Mouse (Mus musculus) limb, embryonic 14.5 days (tissue): ENCODE data around the gene Hoxd3. TPM values are rescaled to one million over a fixed set of nuclear protein-coding genes. Genes with fewer than 3 reads are reported as not detected.

Experiments used
- ATAC-seq: fragments of 200-750 bp; cut with Nextera tagmentation; 2 replicates; pipeline ENCODE4 v1.8.0; 2017; ENCODE audit warnings: low read depth, moderate number of reproducible peaks, moderate TSS enrichment; ENCODE audit not compliant: low FRiP score
- DNase-seq: peaks from one replicate; pipeline ENCODE4 v3.0.0-alpha.2; 2015; ENCODE audit warnings: low spot score
- H3K27ac ChIP-seq: fragments of 300-500 bp; sonication (generic); replicated peaks from 2 replicates; pipeline ENCODE4 v1.5.1; 2014; ENCODE audit warnings: low read depth, mild to moderate bottlenecking, low read length, moderate library complexity, mixed read lengths
- H3K27me3 ChIP-seq: fragments of 300-500 bp; sonication (generic); 2 replicates; pipeline ENCODE4 v1.6.1; 2014; ENCODE audit warnings: low read length, mixed read lengths; ENCODE audit not compliant: control insufficient read depth, insufficient read depth
- H3K36me3 ChIP-seq: fragments of 300-500 bp; sonication (generic); 2 replicates; pipeline ENCODE4 v1.6.1; 2014; ENCODE audit warnings: mild to moderate bottlenecking, low read length, moderate library complexity, mixed read lengths; ENCODE audit not compliant: control insufficient read depth, insufficient read depth
- H3K4me1 ChIP-seq: fragments of 300-500 bp; sonication (generic); 2 replicates; pipeline ENCODE4 v1.6.1; 2014; ENCODE audit warnings: antibody characterized with exemption, low read length, mixed read lengths; ENCODE audit not compliant: control insufficient read depth, insufficient read depth
- H3K4me2 ChIP-seq: fragments of 300-500 bp; sonication (generic); replicated peaks from 2 replicates; pipeline ENCODE4 v1.6.1; 2014; ENCODE audit warnings: low read depth, mild to moderate bottlenecking, low read length, moderate library complexity; ENCODE audit not compliant: severe bottlenecking
- H3K4me3 ChIP-seq: fragments of 300-500 bp; sonication (generic); replicated peaks from 2 replicates; pipeline ENCODE4 v1.5.1; 2014; ENCODE audit warnings: low read length
- H3K9ac ChIP-seq: fragments of 300-500 bp; sonication (generic); 2 replicates; pipeline ENCODE4 v1.6.1; 2014; ENCODE audit warnings: mild to moderate bottlenecking, low read depth, low read length, moderate library complexity; ENCODE audit not compliant: severe bottlenecking
- H3K9me3 ChIP-seq: fragments of 300-500 bp; sonication (generic); 2 replicates; pipeline ENCODE4 v1.6.1; 2016; ENCODE audit warnings: low read length; ENCODE audit not compliant: control insufficient read depth
- POLR2A ChIP-seq: fragments of 200-500 bp; IDR thresholded peaks from 2 replicates; pipeline ENCODE4 v1.8.0; 2012; ENCODE audit warnings: inconsistent platforms, mild to moderate bottlenecking, moderate library complexity, borderline replicate concordance; ENCODE audit not compliant: insufficient read depth, insufficient read length; ENCODE audit errors: extremely low read depth
- WGBS: fragments of 180-500 bp; shearing (Covaris S2); extraction: QIAGEN DNeasy Blood & Tissue Kit; methylation state at CpG from one replicate; pipeline ENCODE4 v1.1.7; 2014; 5-methylcytosine and 5-hydroxymethylcytosine counted together
- polyA plus RNA-seq, 2 experiments: library from polyadenylated mRNA; depleted of rRNA in 1 of 2; stranded (reverse) in 1 of 2; unstranded in 1 of 2; fragments of >200 nt; fragmentation: Nextera tagmentation in 1 of 2; extraction: Ambion mirVana in 1 of 2; gene quantifications; 2 replicates each; pipeline versions ENCODE4 v1.2.1 to v1.2.3; 2012 to 2014

The Hoxd3 gene
- polyA plus RNA-seq, 2 experiments = 0.59 to 2.3 TPM

GRCm38 (mm10) chr2:74687698-74688555 is 23.8 kb upstream of the Hoxd3 start:
- Histone ChIP-seq H3K36me3 (peaks cover 33% of the 10 kb centered on the region), H3K27ac (peak overlapping the region; percentile 88), H3K27me3 (peaks cover 24% of the 10 kb centered on the region), H3K4me1 (peaks cover 15% of the 10 kb centered on the region; the same call in 1 of the 2 replicates), H3K9me3 (no peaks in the 10 kb centered on the region), H3K4me3 (peak overlapping the region; percentile 74), H3K9ac (peak overlapping the region; percentile 91), H3K4me2 (peak overlapping the region; percentile 96)
- WGBS = 4% methylated on average over 31 of the region's 31 CpGs
- no peak for ATAC-seq
- DNase-seq = no peak
- 0 out of 2 replicates have a peak, but pooled peaks have one; percentile 11 for TF ChIP-seq POLR2A

GRCm38 (mm10) chr2:74688795-74689573 is 22.7 kb upstream of the Hoxd3 start:
- peaks cover 27% of the 10 kb centered on the region for H3K27me3 ChIP-seq
- DNase-seq = no peak

GRCm38 (mm10) chr2:74689574-74690337 is 22.0 kb upstream of the Hoxd3 start:
- Histone ChIP-seq H3K4me3 (peak overlapping the region; percentile 74), H3K9me3 (no peaks in the 10 kb centered on the region), H3K9ac (peak overlapping the region; percentile 91), H3K4me2 (peak overlapping the region; percentile 96), H3K27ac (peak overlapping the region; percentile 88), H3K36me3 (peaks cover 27% of the 10 kb centered on the region), H3K4me1 (peaks cover 20% of the 10 kb centered on the region), H3K27me3 (peaks cover 28% of the 10 kb centered on the region)
- ATAC-seq (no peak), DNase-seq (no peak)
- 3% methylated on average over 24 of the region's 24 CpGs for WGBS
- no peak for TF ChIP-seq POLR2A

More at GRCm38 (mm10) chr2:74688795-74689573, 22.7 kb upstream of the Hoxd3 start:
- H3K4me1 ChIP-seq = peaks cover 20% of the 10 kb centered on the region
- peaks cover 32% of the 10 kb centered on the region for H3K36me3 ChIP-seq
- H3K4me2 ChIP-seq = peak overlapping the region; percentile 96
- H3K9ac ChIP-seq = peak overlapping the region; percentile 91
- 9% methylated on average over 12 of the region's 12 CpGs for WGBS
- H3K4me3 ChIP-seq = peak overlapping the region; percentile 74
- peak overlapping the region; percentile 88 for H3K27ac ChIP-seq
- no peak for ATAC-seq
- H3K9me3 ChIP-seq = no peaks in the 10 kb centered on the region
- no peak for TF ChIP-seq POLR2A

GRCm38 (mm10) chr2:74690338-74690716 is 21.4 kb upstream of the Hoxd3 start:
- peak overlapping the region; percentile 88 for H3K27ac ChIP-seq
- H3K4me3 ChIP-seq = peak overlapping the region; percentile 74
- ATAC-seq (no peak), DNase-seq (no peak)
- H3K36me3 ChIP-seq = peaks cover 29% of the 10 kb centered on the region
- H3K9ac ChIP-seq = peak overlapping the region; percentile 91
- H3K4me2 ChIP-seq = peak overlapping the region; percentile 96
- peaks cover 29% of the 10 kb centered on the region for H3K27me3 ChIP-seq
- peaks cover 21% of the 10 kb centered on the region for H3K4me1 ChIP-seq
- no peak for TF ChIP-seq POLR2A
- WGBS = 9% methylated on average over 8 of the region's 8 CpGs
- no peaks in the 10 kb centered on the region for H3K9me3 ChIP-seq
